Mouse (Mus musculus) hindbrain, embryonic 16.5 days (tissue): ENCODE measurements around the gene Fam135a. TPM values are rescaled to one million over a fixed set of nuclear protein-coding genes. Genes with fewer than 3 reads are reported as not detected.
"Not testable (repeated sequence)": the region's sequence is repeated elsewhere in the genome, so short reads cannot be mapped to it uniquely, and the experiment has no call there.

ENCODE experiments used
- ATAC-seq: fragments of 200-750 bp; cut with Nextera tagmentation; 2 replicates; pipeline ENCODE4 v1.8.0; 2017; ENCODE audit warnings: moderate TSS enrichment, moderate library complexity
- H3K27ac ChIP-seq: fragments of 300-500 bp; sonication (generic); 2 replicates; pipeline ENCODE4 v1.5.1; 2014; ENCODE audit warnings: low read depth, mild to moderate bottlenecking, control low read depth, low read length, moderate library complexity
- H3K27me3 ChIP-seq: fragments of 300-500 bp; sonication (generic); replicated peaks from 2 replicates; pipeline ENCODE4 v1.6.1; 2014; ENCODE audit warnings: low read length; ENCODE audit not compliant: control insufficient read depth, insufficient read depth
- H3K36me3 ChIP-seq: fragments of 300-500 bp; sonication (generic); 2 replicates; pipeline ENCODE4 v1.6.1; 2014; ENCODE audit warnings: mild to moderate bottlenecking, low read length, moderate library complexity, mixed read lengths; ENCODE audit not compliant: control insufficient read depth, insufficient read depth
- H3K4me1 ChIP-seq: fragments of 300-500 bp; sonication (generic); 2 replicates; pipeline ENCODE4 v1.6.1; 2014; ENCODE audit warnings: low read depth, low read length; ENCODE audit not compliant: control insufficient read depth, insufficient read depth
- H3K4me2 ChIP-seq: fragments of 300-500 bp; sonication (generic); 2 replicates; pipeline ENCODE4 v1.6.1; 2014; ENCODE audit warnings: mild to moderate bottlenecking, low read length, control low read depth, moderate library complexity
- H3K4me3 ChIP-seq: fragments of 300-500 bp; sonication (generic); 2 replicates; pipeline ENCODE4 v1.5.1; 2014; ENCODE audit warnings: mild to moderate bottlenecking, low read length, control low read depth, moderate library complexity
- H3K9ac ChIP-seq: fragments of 300-500 bp; sonication (generic); 2 replicates; pipeline ENCODE4 v1.6.1; 2014; ENCODE audit warnings: low read depth, mild to moderate bottlenecking, control low read depth, low read length, moderate library complexity
- H3K9me3 ChIP-seq: fragments of 300-500 bp; sonication (generic); 2 replicates; pipeline ENCODE4 v1.6.1; 2014; ENCODE audit warnings: mild to moderate bottlenecking, low read length, moderate library complexity; ENCODE audit not compliant: control insufficient read depth
- WGBS: fragments of 180-500 bp; shearing (Covaris S2); extraction: QIAGEN DNeasy Blood & Tissue Kit; methylation state at CpG from one replicate; pipeline ENCODE4 v1.1.7; 2014; 5-methylcytosine and 5-hydroxymethylcytosine counted together
- polyA plus RNA-seq: library from polyadenylated mRNA; unstranded; fragments of >200 nt; fragmentation: Nextera tagmentation; extraction: Ambion mirVana; gene quantifications from 2 replicates; pipeline ENCODE4 v1.2.1, GENCODE M21; 2015

Gene Fam135a
- polyA plus RNA-seq, 1 experiment from 2014 or later: 23.9 TPM

- H3K4me3 ChIP-seq: no peak overlapping the region
- no peak overlapping the region for H3K27ac ChIP-seq
- no peaks in the 10 kb centered on the region for H3K27me3 ChIP-seq
- no peaks in the 10 kb centered on the region for H3K9me3 ChIP-seq
- H3K4me2 ChIP-seq: no peak overlapping the region
- H3K4me1 ChIP-seq: no peaks in the 10 kb centered on the region
- no peak overlapping the region for H3K9ac ChIP-seq
- 97% methylated on average over 4 of the region's 4 CpGs for WGBS
- no peak for ATAC-seq
- peaks cover 2% of the 10 kb centered on the region; the same call in 1 of the 2 replicates for H3K36me3 ChIP-seq
Measured at GRCm38 (mm10) chr1:23995420-23995819, 104.7 kb downstream of the Fam135a start.

GRCm38 (mm10) chr1:23983118-23983517 is 117.0 kb downstream of the Fam135a start:
- Histone ChIP-seq H3K36me3 (no peaks in the 10 kb centered on the region), H3K9me3 (no peaks in the 10 kb centered on the region), H3K27ac (no peak overlapping the region), H3K27me3 (no peaks in the 10 kb centered on the region), H3K4me1 (no peaks in the 10 kb centered on the region), H3K4me3 (no peak overlapping the region), H3K9ac (no peak overlapping the region), H3K4me2 (no peak overlapping the region)
- 91% methylated on average over 3 of the region's 3 CpGs for WGBS
- no peak for ATAC-seq

DNA sequence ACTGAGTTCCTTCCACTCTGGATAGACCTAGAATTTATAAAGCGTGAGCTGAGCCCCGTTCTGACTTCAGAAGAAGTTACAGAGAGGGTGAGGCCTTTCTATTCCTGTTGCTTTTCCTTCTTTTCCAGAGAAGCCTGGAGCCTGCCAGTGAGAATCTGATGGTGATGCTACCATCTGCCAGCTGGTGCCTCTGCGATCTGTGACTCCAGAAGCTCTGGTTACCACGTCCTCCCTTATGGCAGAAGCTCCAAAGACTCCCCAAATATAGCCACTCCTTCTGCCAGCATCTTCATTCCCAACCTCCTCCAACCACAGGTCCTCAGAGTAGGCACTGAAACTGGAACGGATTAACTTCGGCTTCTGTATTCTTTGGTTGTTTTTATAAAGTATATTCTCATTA is 121.9 kb downstream of the Fam135a start:
- Histone ChIP-seq H3K27me3 (no peaks in the 10 kb centered on the region), H3K4me2 (no peak overlapping the region), H3K4me3 (no peak overlapping the region), H3K9ac (no peak overlapping the region), H3K36me3 (no peaks in the 10 kb centered on the region), H3K4me1 (no peaks in the 10 kb centered on the region), H3K9me3 (no peaks in the 10 kb centered on the region), H3K27ac (no peak overlapping the region)
- no peak for ATAC-seq
- WGBS: 85% methylated on average over 6 of the region's 6 CpGs

- not testable (repeated sequence) for H3K36me3 ChIP-seq, H3K9me3 ChIP-seq, H3K4me2 ChIP-seq, H3K4me1 ChIP-seq, H3K4me3 ChIP-seq, H3K27me3 ChIP-seq, ATAC-seq, H3K9ac ChIP-seq, H3K27ac ChIP-seq
- 85% methylated on average over 4 of the region's 4 CpGs for WGBS
Measured at GRCm38 (mm10) chr1:23971159-23971558, 129.0 kb downstream of the Fam135a start.

GRCm38 (mm10) chr1:23968027-23968725 is 132.0 kb downstream of the Fam135a start:
- Histone ChIP-seq H3K4me1 (no peaks in the 10 kb centered on the region), H3K9me3 (no peaks in the 10 kb centered on the region), H3K27me3 (no peaks in the 10 kb centered on the region), H3K4me2 (no peak overlapping the region), H3K9ac (no peak overlapping the region), H3K36me3 (no peaks in the 10 kb centered on the region), H3K27ac (no peak overlapping the region), H3K4me3 (no peak overlapping the region)
- 91% methylated on average over 9 of the region's 9 CpGs for WGBS
- no peak for ATAC-seq

DNA sequence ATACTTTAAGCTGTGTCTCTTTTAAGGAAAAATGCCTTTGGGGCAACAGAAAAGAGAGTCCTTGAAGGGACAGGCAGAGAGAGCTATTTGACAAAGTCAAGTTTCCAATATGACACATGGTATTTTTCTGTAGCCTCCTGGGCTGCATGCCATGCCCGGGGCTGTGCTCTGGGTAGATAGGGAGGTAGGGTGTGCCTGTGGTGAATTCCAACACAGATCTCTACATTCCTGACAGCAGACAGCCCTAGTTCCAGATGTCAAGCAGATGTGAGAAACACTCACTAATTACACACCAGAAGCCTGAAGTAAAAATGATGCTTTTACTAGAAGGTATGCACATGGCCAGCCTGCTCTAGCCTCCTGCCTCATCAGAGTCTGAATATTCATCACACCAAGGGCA is 133.9 kb downstream of the Fam135a start:
- WGBS: 79% methylated on average over 1 of the region's 1 CpGs
- Histone ChIP-seq H3K9ac (no peak overlapping the region), H3K36me3 (no peaks in the 10 kb centered on the region), H3K27ac (no peak overlapping the region), H3K4me1 (no peaks in the 10 kb centered on the region), H3K4me3 (no peak overlapping the region), H3K9me3 (no peaks in the 10 kb centered on the region), H3K27me3 (no peaks in the 10 kb centered on the region), H3K4me2 (no peak overlapping the region)
- no peak for ATAC-seq

Other genes starting within 250 kb of the Fam135a start
- 41.0 and 79.5 TPM in 2 replicates for gene Smap1, start 178.0 kb downstream of the Fam135a start, polyA plus RNA-seq
- 75.0 and 85.0 TPM in 2 replicates for gene Sdhaf4, start 94.7 kb downstream of the Fam135a start, polyA plus RNA-seq
- 1.8 and 3.8 TPM in 2 replicates for gene Col9a1, start 77.3 kb upstream of the Fam135a start, polyA plus RNA-seq